Mouse (Mus musculus) mouse trophoblast stem cell (cell line): ENCODE results near the gene Maea.
"Not testable (repeated sequence)": the region's sequence is repeated elsewhere in the genome, so short reads cannot be mapped to it uniquely, and the experiment has no call there.

Source experiments
- in situ Hi-C, 2 experiments: fragments of 300-500 bp; cut with MseI, MboI; formaldehyde crosslinking; loops; 2 replicates in 1 of 2; 3 replicates in 1 of 2; pipeline ENCODE4 v1.15.1; 2025

The Maea gene

GRCm38 (mm10) chr5:33335273-33335976 is at the start of gene Maea:
Maea (plus strand) TSS chr5:33335509.
- in situ Hi-C loops, result no loop called here

- in situ Hi-C loops, result no loop called here
These were observed 41.4 kb upstream of the Maea start for GRCm38 (mm10) chr5:33293796-33294430.

- in situ Hi-C loops, result no loop called here
These were observed 38.1 kb upstream of the Maea start for GRCm38 (mm10) chr5:33297164-33297563.

GRCm38 (mm10) chr5:33301801-33302200 is 33.5 kb upstream of the Maea start:
- in situ Hi-C loops, result no loop called here

GRCm38 (mm10) chr5:33310704-33311462 is 24.4 kb upstream of the Maea start:
- in situ Hi-C loops, result no loop called here

GRCm38 (mm10) chr5:33312192-33312591 is 23.1 kb upstream of the Maea start:
- in situ Hi-C loops, result no loop called here

- in situ Hi-C loops, result no loop called here
These were observed 10.8 kb upstream of the Maea start for GRCm38 (mm10) chr5:33324491-33324890.

GRCm38 (mm10) chr5:33334381-33335272 is 682 bp upstream of the Maea start:
- in situ Hi-C loops, result no loop called here

- in situ Hi-C loops, result no loop called here
These were observed 660 bp downstream of the Maea start for GRCm38 (mm10) chr5:33335977-33336360.

- in situ Hi-C loops, result no loop called here
These were observed 1.9 kb downstream of the Maea start for GRCm38 (mm10) chr5:33337206-33337605.

GRCm38 (mm10) chr5:33341165-33341564 is 5.9 kb downstream of the Maea start:
- in situ Hi-C loops, result no loop called here

- in situ Hi-C loops, result not testable (repeated sequence)
These were observed 6.9 kb downstream of the Maea start for GRCm38 (mm10) chr5:33342248-33342647.

GRCm38 (mm10) chr5:33342821-33343220 is 7.5 kb downstream of the Maea start:
- in situ Hi-C loops, result no loop called here

- in situ Hi-C loops, result no loop called here
These were observed 8.3 kb downstream of the Maea start for GRCm38 (mm10) chr5:33343571-33343970.

- in situ Hi-C loops, result no loop called here
These were observed 8.8 kb downstream of the Maea start for GRCm38 (mm10) chr5:33344070-33344469.

- in situ Hi-C loops, result no loop called here
These were observed 12.3 kb downstream of the Maea start for GRCm38 (mm10) chr5:33347620-33348019.

- in situ Hi-C loops, result no loop called here
These were observed 13.9 kb downstream of the Maea start for GRCm38 (mm10) chr5:33349205-33349604.

- in situ Hi-C loops, result no loop called here
These were observed 14.4 kb downstream of the Maea start for GRCm38 (mm10) chr5:33349706-33350105.

- in situ Hi-C loops, result no loop called here
These were observed 16.4 kb downstream of the Maea start for GRCm38 (mm10) chr5:33351556-33352272.

- in situ Hi-C loops, result no loop called here
These were observed 16.9 kb downstream of the Maea start for GRCm38 (mm10) chr5:33352273-33352645.

- in situ Hi-C loops, result no loop called here
These were observed 17.7 kb downstream of the Maea start for GRCm38 (mm10) chr5:33353011-33353410.
